Mouse (Mus musculus) CH12.LX (cell line): ENCODE data around the gene Pip5k1b.

Experiments used
- MXI1 ChIP-seq: IDR thresholded peaks from 2 replicates; pipeline ENCODE4 v1.6.1; 2011; ENCODE audit warnings: mild to moderate bottlenecking, low read depth, low read length, improper control_type of control experiment
- POLR2A ChIP-seq: IDR thresholded peaks from 2 replicates; pipeline ENCODE4 v1.6.1; 2011; ENCODE audit warnings: low read depth, mild to moderate bottlenecking, improper control_type of control experiment, low read length

- TF ChIP-seq POLR2A (peak; percentile 88), MXI1 (peak; percentile 75)
Measured at GRCm38 (mm10) chr19:24279706-24280600, 275.7 kb downstream of the Pip5k1b start.
